Mouse (Mus musculus): ENCODE data around the gene Bend6. TPM values are rescaled to one million over a fixed set of nuclear protein-coding genes. Genes with fewer than 3 reads are reported as not detected.
A peak's percentile ranks its signal among the peaks of the same experiment; 100 is the strongest.
"Not testable (repeated sequence)": the region's sequence is repeated elsewhere in the genome, so short reads cannot be mapped to it uniquely, and the experiment has no call there.

Bend6 gene
- total RNA-seq, 2 experiments from 2014 or later, result 1.5 TPM

GRCm38 (mm10) chr1:33906927-33907326, 689 bp downstream of the Bend6 start:
- DNase-seq, result peak; percentile 11

- DNase-seq, result no peak
These were observed 1.4 kb downstream of the Bend6 start for GRCm38 (mm10) chr1:33906216-33906615.

GRCm38 (mm10) chr1:33903587-33903986, 4.0 kb downstream of the Bend6 start:
- no peak for DNase-seq

- DNase-seq, result peak; percentile 8
These were observed 7.4 kb downstream of the Bend6 start for GRCm38 (mm10) chr1:33900175-33900574.

GRCm38 (mm10) chr1:33898373-33898772, 9.2 kb downstream of the Bend6 start:
- DNase-seq, result no peak

- DNase-seq, result no peak
These were observed 10.2 kb downstream of the Bend6 start for GRCm38 (mm10) chr1:33897426-33897825.

- no peak for DNase-seq
These were observed 10.9 kb downstream of the Bend6 start for GRCm38 (mm10) chr1:33896666-33897065.

GRCm38 (mm10) chr1:33896116-33896515, 11.5 kb downstream of the Bend6 start:
- DNase-seq, result no peak

GRCm38 (mm10) chr1:33892784-33893183, 14.8 kb downstream of the Bend6 start:
- DNase-seq, result peak; percentile 69

GRCm38 (mm10) chr1:33883102-33883839, 24.3 kb downstream of the Bend6 start:
- DNase-seq, result peak; percentile 37

- DNase-seq, result no peak
These were observed 29.4 kb downstream of the Bend6 start for GRCm38 (mm10) chr1:33878170-33878569.

GRCm38 (mm10) chr1:33876416-33876815, 31.2 kb downstream of the Bend6 start:
- no peak for DNase-seq

- DNase-seq, result peak; percentile 40
These were observed 31.9 kb downstream of the Bend6 start for GRCm38 (mm10) chr1:33875691-33876090.

- DNase-seq, result no peak
These were observed 34.1 kb downstream of the Bend6 start for GRCm38 (mm10) chr1:33873561-33873960.

GRCm38 (mm10) chr1:33869437-33869836, 38.2 kb downstream of the Bend6 start:
- DNase-seq, result no peak

GRCm38 (mm10) chr1:33869031-33869430, 38.6 kb downstream of the Bend6 start:
- no peak for DNase-seq

- DNase-seq, result no peak
These were observed 60.8 kb downstream of the Bend6 start for GRCm38 (mm10) chr1:33846807-33847206.

GRCm38 (mm10) chr1:33843823-33844222, 63.8 kb downstream of the Bend6 start:
- DNase-seq, result no peak

- DNase-seq, result not testable (repeated sequence)
These were observed 68.7 kb downstream of the Bend6 start for GRCm38 (mm10) chr1:33838952-33839351.

GRCm38 (mm10) chr1:33830586-33830985, 77.0 kb downstream of the Bend6 start:
- no peak for DNase-seq

GRCm38 (mm10) chr1:33817931-33818330, 89.7 kb downstream of the Bend6 start:
- no peak for DNase-seq

- peak; percentile 96 for DNase-seq
These were observed 93.5 kb downstream of the Bend6 start, which contains the start of gene Zfp451 for GRCm38 (mm10) chr1:33813868-33814794. Gene Zfp451, minus strand, starts transcription at chr1:33814595.

- no peak for DNase-seq
These were observed 94.1 kb downstream of the Bend6 start for GRCm38 (mm10) chr1:33813495-33813867.
